Mouse (Mus musculus) hindbrain, embryonic 10.5 days (tissue): ENCODE results near the gene Taok1. TPM values are rescaled to one million over a fixed set of nuclear protein-coding genes. Genes with fewer than 3 reads are reported as not detected.
A peak's percentile ranks its signal among the peaks of the same experiment; 100 is the strongest.

Source experiments
- DNase-seq: peaks from one replicate; pipeline ENCODE4 v3.0.0-alpha.2; 2017; ENCODE audit warnings: low spot score
- H3K27ac ChIP-seq: fragments of 300-500 bp; sonication (generic); 2 replicates; pipeline ENCODE4 v1.5.1; 2016; ENCODE audit warnings: mild to moderate bottlenecking, moderate library complexity
- H3K27me3 ChIP-seq: fragments of 300-500 bp; sonication (generic); 2 replicates; pipeline ENCODE4 v1.6.1; 2016; ENCODE audit warnings: mild to moderate bottlenecking; ENCODE audit not compliant: poor library complexity, insufficient read depth, severe bottlenecking
- H3K36me3 ChIP-seq: fragments of 300-500 bp; sonication (generic); 2 replicates; pipeline ENCODE4 v1.6.1; 2016; ENCODE audit warnings: mild to moderate bottlenecking, moderate library complexity
- H3K4me1 ChIP-seq: fragments of 300-500 bp; sonication (generic); replicated peaks from 2 replicates; pipeline ENCODE4 v1.6.1; 2016; ENCODE audit warnings: mild to moderate bottlenecking
- H3K4me3 ChIP-seq: fragments of 300-500 bp; sonication (generic); 2 replicates; pipeline ENCODE4 v1.5.1; 2016; ENCODE audit warnings: mild to moderate bottlenecking, moderate library complexity
- H3K9me3 ChIP-seq: fragments of 300-500 bp; sonication (generic); 2 replicates; pipeline ENCODE4 v1.6.1; 2016; ENCODE audit warnings: mild to moderate bottlenecking, moderate library complexity
- WGBS: fragments of 180-500 bp; shearing (Covaris S2); methylation state at CpG from one replicate; pipeline ENCODE4 v1.1.7; 2016; 5-methylcytosine and 5-hydroxymethylcytosine counted together
- polyA plus RNA-seq: library from polyadenylated mRNA; unstranded; fragments of >200 nt; fragmentation: Nextera tagmentation; extraction: Ambion mirVana; gene quantifications from 2 replicates; pipeline ENCODE4 v1.2.1, GENCODE M21; 2016

Taok1 gene
- polyA plus RNA-seq, 1 experiment from 2014 or later, result 11.9 TPM

DNA sequence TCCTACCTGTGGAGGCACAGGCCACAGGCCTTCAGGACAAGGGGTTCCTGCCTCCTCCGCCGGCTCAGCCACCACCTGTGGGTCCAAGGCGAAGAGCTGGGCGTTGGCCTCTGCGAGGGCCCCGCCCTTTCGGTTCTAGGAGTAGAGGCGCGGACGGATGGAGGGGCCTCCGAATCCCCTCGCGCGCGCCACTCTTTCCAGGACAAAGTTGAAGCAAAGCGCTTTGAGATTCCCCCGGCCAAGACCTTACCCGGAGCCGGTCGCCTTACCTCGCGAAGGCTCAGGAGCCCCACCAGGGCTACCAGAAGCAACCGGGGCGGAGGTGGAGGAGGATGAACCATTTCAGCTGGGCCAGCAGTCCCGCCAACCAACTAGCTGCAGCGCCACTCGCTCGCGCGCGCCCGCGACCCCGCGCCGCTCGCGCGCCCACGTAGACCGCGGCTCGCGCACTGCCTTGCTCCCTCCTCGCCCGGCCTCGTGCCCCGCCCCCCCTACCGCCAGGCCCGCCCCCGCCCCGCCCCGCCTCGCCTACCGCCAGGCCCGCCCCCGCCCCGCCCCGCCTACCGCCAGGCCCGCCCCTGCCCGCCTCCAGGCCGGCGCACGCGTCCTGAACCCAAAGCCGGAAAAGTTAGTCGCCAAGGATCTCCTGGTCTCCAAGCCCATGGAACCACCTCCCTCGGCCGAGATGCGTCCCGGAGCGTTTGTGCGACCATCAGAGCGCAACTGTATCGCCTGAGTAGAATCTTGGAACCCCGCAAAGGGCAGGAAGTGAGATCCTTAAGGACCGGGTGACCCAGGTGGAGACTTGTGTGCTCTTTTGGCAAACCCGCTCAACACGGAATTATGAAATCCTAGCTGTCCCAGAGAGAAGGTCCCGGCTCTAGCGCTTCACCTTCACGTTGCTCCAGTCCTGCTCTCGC, 94.5 kb downstream of the Taok1 start:
- peak; percentile 94 for DNase-seq
- Histone ChIP-seq H3K27ac (peak overlapping the region; percentile 90), H3K4me1 (peaks cover 74% of the 10 kb centered on the region), H3K4me3 (peak overlapping the region; percentile 64), H3K9me3 (no peaks in the 10 kb centered on the region), H3K27me3 (peaks cover 30% of the 10 kb centered on the region), H3K36me3 (peaks cover 24% of the 10 kb centered on the region)
- WGBS, result under 1% methylated on average over 71 of the region's 84 CpGs

DNA sequence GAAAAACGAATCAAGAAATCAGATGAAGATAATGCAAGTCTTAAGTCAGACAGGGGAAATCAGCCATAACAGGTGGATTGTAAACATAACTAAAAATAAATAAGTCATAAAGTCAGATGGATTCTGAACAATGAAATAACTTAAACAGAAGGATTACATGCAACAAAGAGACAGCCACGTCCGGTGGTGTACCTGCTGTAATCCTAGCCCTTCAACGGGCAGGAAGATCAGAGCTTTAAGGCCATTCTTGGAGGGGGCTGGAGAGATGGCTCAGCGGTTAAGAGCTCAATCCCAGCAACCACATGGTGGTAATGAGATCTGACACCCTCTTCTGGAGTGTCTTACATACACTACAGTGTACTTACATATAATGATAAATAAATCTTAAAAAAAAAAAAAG, 96.3 kb downstream of the Taok1 start:
- Histone ChIP-seq H3K9me3 (no peaks in the 10 kb centered on the region), H3K27ac (no peak overlapping the region), H3K4me1 (peaks cover 67% of the 10 kb centered on the region), H3K36me3 (peaks cover 39% of the 10 kb centered on the region), H3K27me3 (peaks cover 21% of the 10 kb centered on the region), H3K4me3 (no peak overlapping the region)
- DNase-seq, result no peak
- 86% methylated on average over 5 of the region's 5 CpGs for WGBS

DNA sequence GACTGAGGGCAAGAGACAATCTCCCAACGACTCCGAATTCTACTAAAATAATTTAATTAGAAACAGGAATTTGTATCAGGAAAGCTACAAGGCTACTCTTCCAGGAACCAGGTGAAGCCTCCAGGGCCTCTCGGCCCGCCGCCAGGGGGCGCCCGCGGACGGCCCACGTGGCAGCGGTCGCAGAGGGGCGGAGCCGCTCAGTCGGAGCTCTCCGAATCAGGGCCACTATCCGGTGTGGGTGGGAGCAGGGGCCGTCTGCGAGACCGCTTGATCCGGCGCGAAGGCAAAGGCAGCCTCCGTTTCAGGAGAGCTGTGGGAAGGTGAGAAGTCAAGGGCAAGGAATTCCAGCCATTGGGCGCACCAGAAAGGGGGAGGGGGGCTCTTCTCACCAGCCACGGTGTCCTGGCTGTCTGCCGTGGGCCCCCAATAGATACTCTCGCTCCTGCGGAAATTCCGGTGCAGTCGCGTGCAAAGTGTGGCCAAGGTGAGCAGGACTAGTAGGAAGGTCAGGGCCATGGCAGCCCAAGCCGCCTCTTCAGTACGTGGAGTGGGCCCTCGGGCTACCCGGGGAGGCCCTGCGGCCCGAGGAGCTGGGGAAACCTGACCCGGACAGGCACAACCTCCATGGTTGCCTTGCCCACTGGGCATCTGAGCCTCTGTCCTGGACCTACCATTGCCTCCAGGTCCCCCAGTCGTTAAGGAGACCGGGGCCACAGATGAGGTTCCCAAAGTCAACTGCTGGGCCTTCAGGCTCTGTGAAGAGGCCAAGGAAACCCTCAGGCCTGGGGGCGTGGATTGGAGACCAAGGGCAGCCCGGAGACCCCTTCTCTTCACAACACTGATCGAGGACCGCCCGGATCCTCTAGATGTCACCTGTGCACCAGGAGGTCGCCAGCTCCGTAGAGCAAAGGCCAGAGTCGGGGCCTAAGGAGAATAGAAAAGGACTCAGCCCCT, 99.3 kb downstream of the Taok1 start:
- Histone ChIP-seq H3K9me3 (no peaks in the 10 kb centered on the region), H3K4me1 (peaks cover 44% of the 10 kb centered on the region), H3K27me3 (no peaks in the 10 kb centered on the region; the same call in 1 of the 2 replicates), H3K27ac (peak overlapping the region; percentile 54; the same call in 1 of the 2 replicates), H3K4me3 (peak overlapping the region; percentile 47), H3K36me3 (peaks cover 69% of the 10 kb centered on the region)
- WGBS, result 21% methylated on average over 49 of the region's 49 CpGs
- peak; percentile 83 for DNase-seq

DNA sequence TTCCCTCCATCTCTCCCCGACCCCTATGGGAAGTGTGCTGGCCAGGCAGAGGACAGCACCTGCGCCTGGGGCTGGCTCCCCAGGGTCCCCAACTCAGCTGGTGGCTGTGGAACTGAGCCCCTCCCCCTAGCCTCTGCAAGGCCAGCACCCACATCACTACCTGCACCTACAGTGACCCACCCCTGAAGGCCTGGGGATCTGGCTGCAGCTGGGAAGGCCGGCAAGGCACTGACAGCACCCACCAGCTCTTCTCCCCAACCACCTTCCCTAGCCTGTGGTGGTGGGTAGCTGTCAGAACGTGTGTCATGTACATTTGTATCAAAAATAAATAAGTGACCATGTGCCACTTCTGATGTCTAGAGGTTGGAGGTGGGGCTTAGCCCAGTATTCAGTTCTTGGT, 100.2 kb downstream of the Taok1 start:
- peak overlapping the region; percentile 2; the same call in 1 of the 2 replicates for H3K4me3 ChIP-seq
- peaks cover 39% of the 10 kb centered on the region for H3K4me1 ChIP-seq
- WGBS, result 75% methylated on average over 4 of the region's 4 CpGs
- DNase-seq, result no peak
- H3K27ac ChIP-seq, result no peak overlapping the region
- H3K9me3 ChIP-seq, result no peaks in the 10 kb centered on the region
- H3K36me3 ChIP-seq, result peaks cover 78% of the 10 kb centered on the region
- no peaks in the 10 kb centered on the region for H3K27me3 ChIP-seq

DNA sequence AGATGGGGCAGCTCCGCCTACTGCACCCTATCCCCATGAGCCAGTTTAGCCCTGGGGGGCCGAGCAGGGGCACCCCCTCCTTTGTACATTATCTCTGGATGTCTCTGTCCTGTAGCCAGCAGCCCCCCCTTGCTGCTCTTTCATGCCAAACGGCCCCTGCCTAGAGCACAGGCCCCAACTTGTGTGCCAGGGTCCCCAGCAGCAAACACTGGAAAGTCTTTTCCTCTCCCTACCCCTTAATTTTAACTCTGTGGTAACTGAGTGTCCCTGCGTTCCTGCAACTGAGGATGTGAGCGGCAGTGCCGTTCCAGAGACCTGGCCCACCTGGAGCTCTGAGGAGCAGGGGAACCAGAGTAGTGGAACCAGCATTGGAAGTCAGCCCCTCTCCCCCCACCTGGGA, 100.7 kb downstream of the Taok1 start:
- H3K9me3 ChIP-seq, result no peaks in the 10 kb centered on the region
- no peaks in the 10 kb centered on the region for H3K27me3 ChIP-seq
- H3K36me3 ChIP-seq, result peaks cover 83% of the 10 kb centered on the region
- peaks cover 35% of the 10 kb centered on the region for H3K4me1 ChIP-seq
- DNase-seq, result no peak
- H3K4me3 ChIP-seq, result no peak overlapping the region
- no peak overlapping the region for H3K27ac ChIP-seq
- 85% methylated on average over 6 of the region's 6 CpGs for WGBS

DNA sequence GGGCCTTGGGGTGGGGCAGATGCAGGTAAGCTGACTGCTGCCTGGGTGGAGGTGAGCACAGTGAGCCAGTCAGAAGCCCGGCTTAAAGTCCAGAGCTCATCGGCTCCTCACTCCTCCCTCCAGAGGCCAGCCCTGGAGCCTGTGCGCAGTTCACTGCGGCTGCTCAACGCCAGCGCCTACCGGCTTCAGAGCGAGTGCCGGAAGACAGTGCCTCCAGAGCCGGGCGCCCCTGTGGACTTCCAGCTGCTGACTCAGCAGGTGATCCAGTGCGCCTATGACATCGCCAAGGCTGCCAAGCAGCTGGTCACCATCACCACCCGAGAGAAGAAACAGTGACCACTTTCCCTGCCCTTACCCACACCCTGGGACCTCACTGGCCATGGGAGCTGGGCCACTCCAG, 101.3 kb downstream of the Taok1 start:
- no peak overlapping the region for H3K27ac ChIP-seq
- H3K36me3 ChIP-seq, result peaks cover 90% of the 10 kb centered on the region
- H3K4me3 ChIP-seq, result no peak overlapping the region
- H3K4me1 ChIP-seq, result peaks cover 38% of the 10 kb centered on the region
- DNase-seq, result no peak
- H3K27me3 ChIP-seq, result no peaks in the 10 kb centered on the region
- no peaks in the 10 kb centered on the region for H3K9me3 ChIP-seq
- WGBS, result 90% methylated on average over 14 of the region's 14 CpGs

DNA sequence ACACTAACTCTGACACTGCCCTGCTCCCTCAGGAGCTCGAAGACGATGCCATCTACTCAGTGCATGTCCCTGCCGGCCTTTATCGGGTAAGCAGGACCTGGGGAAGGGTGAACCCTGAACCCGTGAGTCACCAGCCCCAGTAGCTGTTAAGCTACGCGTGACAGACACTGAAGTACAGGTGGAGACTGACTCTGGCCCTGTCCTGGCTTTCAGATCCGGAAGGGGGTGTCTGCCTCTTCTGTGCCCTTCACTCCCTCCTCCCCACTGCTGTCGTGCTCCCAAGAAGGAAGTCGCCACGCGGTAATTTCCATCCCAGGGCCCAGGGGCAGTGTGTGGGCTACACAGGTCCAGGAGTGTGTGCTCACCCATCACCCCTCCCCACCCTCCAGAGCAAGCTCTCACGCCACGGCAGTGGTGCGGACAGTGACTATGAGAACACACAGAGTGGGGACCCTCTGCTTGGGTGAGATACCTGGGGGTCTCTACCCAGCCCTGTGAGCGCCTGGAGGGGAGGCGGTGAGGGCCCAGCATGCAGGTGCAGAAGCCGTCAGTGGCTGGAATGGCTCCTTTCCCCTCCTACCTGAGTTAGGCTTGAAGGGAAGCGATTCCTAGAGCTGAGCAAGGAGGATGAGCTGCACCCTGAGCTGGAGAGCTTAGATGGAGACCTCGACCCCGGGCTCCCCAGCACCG, 102.2 kb downstream of the Taok1 start:
- H3K36me3 ChIP-seq, result peaks cover 94% of the 10 kb centered on the region

DNA sequence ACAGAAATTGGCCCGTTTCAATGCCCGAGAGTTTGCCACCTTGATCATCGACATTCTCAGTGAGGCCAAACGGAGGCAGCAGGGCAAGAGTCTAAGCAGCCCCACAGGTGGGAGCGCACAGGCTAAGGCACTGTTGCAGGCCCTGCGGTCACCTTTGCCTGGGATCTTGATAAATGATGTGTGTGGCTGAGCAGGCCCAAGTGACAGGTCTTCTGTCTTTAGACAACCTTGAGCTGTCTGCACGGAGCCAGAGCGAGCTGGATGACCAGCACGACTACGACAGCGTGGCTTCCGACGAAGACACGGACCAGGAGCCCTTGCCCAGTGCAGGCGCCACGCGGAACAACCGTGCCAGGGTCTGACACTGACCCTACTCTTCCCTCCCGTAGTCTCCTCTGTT, 103.2 kb downstream of the Taok1 start:
- Histone ChIP-seq H3K4me1 (peaks cover 54% of the 10 kb centered on the region), H3K27me3 (no peaks in the 10 kb centered on the region), H3K9me3 (no peaks in the 10 kb centered on the region), H3K27ac (no peak overlapping the region), H3K36me3 (peaks cover 94% of the 10 kb centered on the region), H3K4me3 (no peak overlapping the region)
- no peak for DNase-seq
- WGBS, result 95% methylated on average over 19 of the region's 19 CpGs

More for the DNA sequence above, 102.2 kb downstream of the Taok1 start:
- Histone ChIP-seq H3K27ac (no peak overlapping the region), H3K9me3 (no peaks in the 10 kb centered on the region), H3K27me3 (no peaks in the 10 kb centered on the region), H3K4me1 (peaks cover 47% of the 10 kb centered on the region), H3K4me3 (no peak overlapping the region)
- 92% methylated on average over 22 of the region's 22 CpGs for WGBS
- no peak for DNase-seq

DNA sequence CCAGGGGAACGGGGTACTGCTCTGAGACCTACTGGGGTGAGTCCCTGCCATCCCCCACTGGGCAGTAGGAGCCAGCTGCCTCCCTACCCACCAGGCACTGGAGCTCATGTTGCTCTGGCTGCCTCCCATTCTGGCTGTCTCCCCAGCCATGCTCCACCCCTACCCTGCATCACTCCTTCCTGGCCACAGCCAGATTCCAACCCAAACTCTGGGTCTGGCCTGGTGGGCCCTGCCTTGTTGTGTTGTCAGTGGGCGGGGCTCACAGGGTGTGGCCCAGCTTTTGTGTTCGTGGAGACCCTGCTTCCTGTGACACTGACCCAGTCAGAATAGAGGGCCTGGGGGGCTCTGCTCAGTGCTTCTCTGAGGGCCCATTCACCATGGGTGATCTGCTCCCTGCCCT, 104.1 kb downstream of the Taok1 start:
- WGBS, result 63% methylated on average over 3 of the region's 3 CpGs
- H3K36me3 ChIP-seq, result peaks cover 94% of the 10 kb centered on the region
- H3K4me3 ChIP-seq, result no peak overlapping the region
- peaks cover 55% of the 10 kb centered on the region for H3K4me1 ChIP-seq
- DNase-seq, result no peak
- H3K9me3 ChIP-seq, result no peaks in the 10 kb centered on the region
- no peak overlapping the region for H3K27ac ChIP-seq
- H3K27me3 ChIP-seq, result no peaks in the 10 kb centered on the region

DNA sequence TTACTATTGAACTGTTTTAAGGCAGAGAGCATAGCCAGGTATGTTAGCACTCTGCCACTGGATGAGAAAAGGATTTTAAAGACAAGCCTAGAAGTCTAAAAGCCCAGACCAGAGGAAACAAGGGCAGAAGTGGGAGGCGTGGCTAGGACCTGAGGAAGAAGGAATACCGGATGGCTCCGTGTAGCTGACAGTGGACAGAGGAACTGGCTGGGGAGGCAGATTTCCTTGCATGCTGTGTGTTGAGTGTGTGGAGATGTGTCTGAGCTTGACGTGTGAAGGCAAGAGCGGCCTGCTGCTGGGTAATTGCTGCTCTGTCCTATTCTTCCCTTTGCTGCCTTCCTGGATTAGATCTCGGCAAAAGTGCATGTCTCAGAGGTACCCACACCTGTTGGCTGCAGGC, 105.1 kb downstream of the Taok1 start:
- peaks cover 91% of the 10 kb centered on the region for H3K36me3 ChIP-seq
- H3K27ac ChIP-seq, result no peak overlapping the region
- H3K9me3 ChIP-seq, result no peaks in the 10 kb centered on the region
- no peaks in the 10 kb centered on the region for H3K27me3 ChIP-seq
- no peak overlapping the region for H3K4me3 ChIP-seq
- WGBS, result 87% methylated on average over 6 of the region's 6 CpGs
- DNase-seq, result no peak
- peaks cover 58% of the 10 kb centered on the region for H3K4me1 ChIP-seq

DNA sequence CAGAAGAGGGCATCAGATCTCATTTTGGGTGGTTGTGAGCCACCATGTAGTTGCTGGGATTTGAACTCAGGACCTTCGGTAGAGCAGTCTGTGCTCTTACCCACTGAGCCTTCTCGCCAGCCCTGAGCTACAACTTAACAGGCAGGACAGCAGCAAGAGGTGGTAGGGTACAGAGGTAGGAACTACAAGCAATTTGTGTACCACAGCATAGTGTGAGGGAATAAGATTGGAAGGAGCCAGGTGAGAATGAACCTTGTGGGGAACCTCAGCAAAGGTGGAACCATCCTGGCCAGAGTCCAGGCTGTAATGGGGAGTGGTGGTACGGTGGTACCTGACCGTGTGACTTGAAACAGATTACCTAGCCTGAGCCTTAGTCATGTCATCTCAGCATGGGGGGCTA, 105.6 kb downstream of the Taok1 start:
- WGBS, result 94% methylated on average over 4 of the region's 4 CpGs
- no peak overlapping the region for H3K27ac ChIP-seq
- DNase-seq, result no peak
- peaks cover 86% of the 10 kb centered on the region for H3K36me3 ChIP-seq
- no peak overlapping the region for H3K4me3 ChIP-seq
- no peaks in the 10 kb centered on the region for H3K9me3 ChIP-seq
- no peaks in the 10 kb centered on the region for H3K27me3 ChIP-seq
- peaks cover 62% of the 10 kb centered on the region for H3K4me1 ChIP-seq

DNA sequence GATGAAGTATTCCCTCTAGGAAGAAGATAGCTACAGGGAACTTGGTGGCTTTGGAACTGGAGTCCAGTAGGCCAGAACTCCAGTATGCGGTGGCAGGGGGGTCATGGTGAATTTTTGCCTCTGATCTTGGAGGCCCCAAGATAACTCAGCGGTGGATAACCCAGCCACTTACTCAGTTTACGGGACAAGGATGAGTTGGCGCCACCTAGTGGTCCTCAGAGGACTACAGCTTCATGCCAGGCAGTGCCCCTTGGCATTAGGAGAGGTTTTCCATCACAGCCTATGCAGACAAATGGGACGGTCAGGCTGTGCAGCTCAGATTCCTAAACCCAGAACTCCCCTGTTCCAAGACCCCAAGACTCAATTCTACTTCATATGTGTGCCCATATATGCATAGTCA, 106.2 kb downstream of the Taok1 start:
- WGBS, result 28% methylated on average over 5 of the region's 5 CpGs
- Histone ChIP-seq H3K27ac (no peak overlapping the region), H3K4me3 (no peak overlapping the region), H3K36me3 (peaks cover 80% of the 10 kb centered on the region), H3K9me3 (no peaks in the 10 kb centered on the region), H3K27me3 (no peaks in the 10 kb centered on the region), H3K4me1 (peaks cover 61% of the 10 kb centered on the region)
- peak; percentile 72 for DNase-seq
